Mouse (Mus musculus): Measurements from ENCODE around the gene Gabpb2. TPM values are rescaled to one million over a fixed set of nuclear protein-coding genes. Genes with fewer than 3 reads are reported as not detected.
A peak's percentile ranks its signal among the peaks of the same experiment; 100 is the strongest.

Gene Gabpb2
- total and polyA plus RNA-seq, 3 experiments = 8.6 to 14.1 (median 13.5) TPM

GRCm38 (mm10) chr3:95181841-95182240, 35.9 kb downstream of the Gabpb2 start:
- TF ChIP-seq POLR2A (IDR thresholded peaks at IDR 0.05; ENCODE audit: insufficient read depth, low read depth, low read length) (no peak), CTCF (IDR thresholded peaks at IDR 0.05) (no peak), EP300 (IDR thresholded peaks at IDR 0.05; ENCODE audit: insufficient read depth, low read depth, low read length) (no peak)
- Histone ChIP-seq H3K9ac (ENCODE audit: low read depth, low read length) (no peak overlapping the region), H3K4me3 (no peak overlapping the region), H3K27me3 (ENCODE audit: control insufficient read depth, insufficient read depth, low read length) (no peaks in the 10 kb centered on the region), H3K36me3 (ENCODE audit: control insufficient read depth, insufficient read depth, low read length) (no peaks in the 10 kb centered on the region), H3K4me1 (ENCODE audit: control insufficient read depth, insufficient read depth, low read length) (no peaks in the 10 kb centered on the region), H3K79me2 (replicated peaks; ENCODE audit: control insufficient read depth, insufficient read depth, low read length) (no peaks in the 10 kb centered on the region), H3K27ac (no peak overlapping the region)
- WGBS = 48% methylated on average over 1 of the region's 1 CpGs
- intact Hi-C loops (cut with DNase I) = no loop called here
- no peak for DNase-seq

GRCm38 (mm10) chr3:95179890-95180289, 37.8 kb downstream of the Gabpb2 start:
- H3K4me1 ChIP-seq (ENCODE audit: control insufficient read depth, insufficient read depth, low read length) = no peaks in the 10 kb centered on the region
- H3K27ac ChIP-seq = no peak overlapping the region
- no peaks in the 10 kb centered on the region for H3K27me3 ChIP-seq (ENCODE audit: control insufficient read depth, insufficient read depth, low read length)
- H3K36me3 ChIP-seq (ENCODE audit: control insufficient read depth, insufficient read depth, low read length) = no peaks in the 10 kb centered on the region
- no peak for TF ChIP-seq CTCF (IDR thresholded peaks at IDR 0.05)
- TF ChIP-seq EP300 (IDR thresholded peaks at IDR 0.05; ENCODE audit: insufficient read depth, low read depth, low read length) = no peak
- no peak for TF ChIP-seq POLR2A (IDR thresholded peaks at IDR 0.05; ENCODE audit: insufficient read depth, low read depth, low read length)
- intact Hi-C loops (cut with DNase I) = no loop called here
- WGBS = 62% methylated on average over 3 of the region's 3 CpGs
- H3K79me2 ChIP-seq (replicated peaks; ENCODE audit: control insufficient read depth, insufficient read depth, low read length) = no peaks in the 10 kb centered on the region
- H3K4me3 ChIP-seq = no peak overlapping the region
- no peak for DNase-seq
- no peak overlapping the region for H3K9ac ChIP-seq (ENCODE audit: low read depth, low read length)

GRCm38 (mm10) chr3:95178948-95179347, 38.8 kb downstream of the Gabpb2 start:
- Histone ChIP-seq H3K79me2 (replicated peaks; ENCODE audit: control insufficient read depth, insufficient read depth, low read length) (no peaks in the 10 kb centered on the region), H3K36me3 (ENCODE audit: control insufficient read depth, insufficient read depth, low read length) (no peaks in the 10 kb centered on the region), H3K4me1 (ENCODE audit: control insufficient read depth, insufficient read depth, low read length) (no peaks in the 10 kb centered on the region), H3K27ac (no peak overlapping the region), H3K27me3 (ENCODE audit: control insufficient read depth, insufficient read depth, low read length) (no peaks in the 10 kb centered on the region), H3K4me3 (no peak overlapping the region), H3K9ac (ENCODE audit: low read depth, low read length) (no peak overlapping the region)
- intact Hi-C loops (cut with DNase I) = no loop called here
- WGBS = 83% methylated on average over 5 of the region's 5 CpGs
- no peak for DNase-seq
- no peak for TF ChIP-seq POLR2A (IDR thresholded peaks at IDR 0.05; ENCODE audit: insufficient read depth, low read depth, low read length)
- TF ChIP-seq EP300 (IDR thresholded peaks at IDR 0.05; ENCODE audit: insufficient read depth, low read depth, low read length) = no peak
- TF ChIP-seq CTCF (IDR thresholded peaks at IDR 0.05) = no peak

GRCm38 (mm10) chr3:95177583-95177982, 40.1 kb downstream of the Gabpb2 start:
- Histone ChIP-seq H3K4me3 (no peak overlapping the region), H3K27me3 (ENCODE audit: control insufficient read depth, insufficient read depth, low read length) (no peaks in the 10 kb centered on the region; the same call in 1 of the 2 replicates), H3K27ac (no peak overlapping the region), H3K79me2 (replicated peaks; ENCODE audit: control insufficient read depth, insufficient read depth, low read length) (no peaks in the 10 kb centered on the region), H3K9ac (ENCODE audit: low read depth, low read length) (no peak overlapping the region), H3K4me1 (ENCODE audit: control insufficient read depth, insufficient read depth, low read length) (no peaks in the 10 kb centered on the region), H3K36me3 (ENCODE audit: control insufficient read depth, insufficient read depth, low read length) (no peaks in the 10 kb centered on the region)
- WGBS = 69% methylated on average over 6 of the region's 6 CpGs
- intact Hi-C loops (cut with DNase I) = no loop called here
- no peak for TF ChIP-seq EP300 (IDR thresholded peaks at IDR 0.05; ENCODE audit: insufficient read depth, low read depth, low read length)
- DNase-seq = no peak

- H3K27me3 ChIP-seq (ENCODE audit: control insufficient read depth, insufficient read depth, low read length) = no peaks in the 10 kb centered on the region; the same call in 1 of the 2 replicates
- intact Hi-C loops (cut with DNase I) = no loop called here
- no peaks in the 10 kb centered on the region for H3K79me2 ChIP-seq (replicated peaks; ENCODE audit: control insufficient read depth, insufficient read depth, low read length)
- H3K4me3 ChIP-seq = no peak overlapping the region
- H3K27ac ChIP-seq = no peak overlapping the region
- no peaks in the 10 kb centered on the region for H3K4me1 ChIP-seq (ENCODE audit: control insufficient read depth, insufficient read depth, low read length)
- TF ChIP-seq CTCF (IDR thresholded peaks at IDR 0.05) (no peak), POLR2A (IDR thresholded peaks at IDR 0.05; ENCODE audit: insufficient read depth, low read depth, low read length) (no peak)
- no peak overlapping the region for H3K9ac ChIP-seq (ENCODE audit: low read depth, low read length)
- no peaks in the 10 kb centered on the region for H3K36me3 ChIP-seq (ENCODE audit: control insufficient read depth, insufficient read depth, low read length)
- DNase-seq = no peak
- 73% methylated on average over 3 of the region's 3 CpGs for WGBS
These were observed 41.2 kb downstream of the Gabpb2 start for GRCm38 (mm10) chr3:95176500-95176899.

GRCm38 (mm10) chr3:95174011-95174592, 43.6 kb downstream of the Gabpb2 start:
- Histone ChIP-seq H3K9ac (ENCODE audit: low read depth, low read length) (no peak overlapping the region), H3K79me2 (replicated peaks; ENCODE audit: control insufficient read depth, insufficient read depth, low read length) (no peaks in the 10 kb centered on the region), H3K4me1 (ENCODE audit: control insufficient read depth, insufficient read depth, low read length) (no peaks in the 10 kb centered on the region), H3K27me3 (ENCODE audit: control insufficient read depth, insufficient read depth, low read length) (no peaks in the 10 kb centered on the region; the same call in 1 of the 2 replicates), H3K36me3 (ENCODE audit: control insufficient read depth, insufficient read depth, low read length) (no peaks in the 10 kb centered on the region), H3K27ac (no peak overlapping the region), H3K4me3 (peak overlapping the region; percentile 46)
- no peak for TF ChIP-seq POLR2A (IDR thresholded peaks at IDR 0.05; ENCODE audit: insufficient read depth, low read depth, low read length)
- 0 out of 2 replicates have a peak, but pooled peaks have one; percentile 55 for TF ChIP-seq EP300 (IDR thresholded peaks at IDR 0.05; ENCODE audit: insufficient read depth, low read depth, low read length)
- no peak; the same call in 1 of the 2 replicates for TF ChIP-seq CTCF (IDR thresholded peaks at IDR 0.05)
- WGBS = 9% methylated on average over 16 of the region's 16 CpGs
- intact Hi-C loops (cut with DNase I) = loop anchor here (1.0 kb wide), 1 partner anchor 32 kb away; the partner anchor contains the start of gene Tnfaip8l2
- peak; percentile 86 to 91 for DNase-seq

Data from heart, adult 2 months (tissue).